16 mouse cellular contexts compared by ENCODE assay signal in genomic region chr9:31851710-31852109, GRCm38 (mm10).
DNase-seq lines count a peak whose midpoint lies in the region; TF ChIP-seq lines count a peak whose summit lies in the region.
"Had no signal": no experiment of that assay in that cellular context is flagged by ENCODE, and none has a peak within 500 bp of the region (broad histone marks: within the 10 kb centered on the region; RNA-seq: fewer than 3 reads in every experiment).

No protein-coding gene starts in this region.

- peak; percentile 7 for DNase-seq in adrenal gland, postnatal 10 days
- no peak for DNase-seq in adrenal gland, adult 18-20 months (ENCODE audit: low spot score in 2 of 2)
- DNase-seq in urinary bladder, postnatal 14 days (ENCODE audit: low spot score): peak; percentile 86
- DNase-seq in urinary bladder, adult 2 months (ENCODE audit: low spot score): no peak
- DNase-seq in yolk sac, embryonic 10.5 days (ENCODE audit: low spot score): peak; percentile 47
- DNase-seq in left cerebral cortex, adult 11 months (ENCODE audit: low spot score): no peak
- no peak for DNase-seq in cerebellum, adult 11-12 months
- DNase-seq: cerebellum, adult 9-10 months; gastrocnemius, postnatal 25 days; lung, adult 2 months; lung, postnatal 4 days; right cerebral cortex, postnatal 4 days had no signal

- H3K27me3 ChIP-seq in small intestine, adult 2 months (ENCODE audit: control insufficient read depth, insufficient read depth, low read length): no peaks in the 10 kb centered on the region
- H3K27me3 ChIP-seq: forebrain, embryonic 12.5 days; limb, embryonic 15.5 days had no signal

- H3K4me1 ChIP-seq in small intestine, adult 2 months (ENCODE audit: control insufficient read depth, insufficient read depth, insufficient read length, low read length): peaks cover 24% of the 10 kb centered on the region
- H3K4me1 ChIP-seq: forebrain, embryonic 12.5 days; hindbrain, embryonic 10.5 days; limb, embryonic 15.5 days had no signal

- TF ChIP-seq POLR2A in small intestine, adult 2 months (IDR thresholded peaks at IDR 0.05; ENCODE audit: low read depth, low read length): no peak

- peak overlapping the region; percentile 86 for H3K27ac ChIP-seq in small intestine, adult 2 months (ENCODE audit: insufficient read depth, low read depth, low read length)
- H3K27ac ChIP-seq: forebrain, embryonic 12.5 days; hindbrain, embryonic 10.5 days; limb, embryonic 15.5 days had no signal

- peaks cover 7% of the 10 kb centered on the region for H3K36me3 ChIP-seq in small intestine, adult 2 months (ENCODE audit: control insufficient read depth, insufficient read depth, low read length)
- H3K36me3 ChIP-seq: forebrain, embryonic 12.5 days; hindbrain, embryonic 10.5 days; limb, embryonic 15.5 days had no signal

- no peak overlapping the region for H3K4me3 ChIP-seq in small intestine, adult 2 months (ENCODE audit: low read depth, low read length)
- H3K4me3 ChIP-seq: forebrain, embryonic 12.5 days; hindbrain, embryonic 10.5 days; limb, embryonic 15.5 days had no signal

- no peak for TF ChIP-seq CTCF in small intestine, adult 2 months (IDR thresholded peaks at IDR 0.05; ENCODE audit: extremely low read depth, insufficient read length, insufficient replicate concordance, low read depth, low read length)

- WGBS in small intestine, adult 2 months: 21% methylated on average over 8 of the region's 8 CpGs

Comparison
In these comparisons a context has a peak if more than half of its experiments do, and no peak if none do; other contexts are left out.
1. DNase-seq: peak in adrenal gland, postnatal 10 days (single experiment), urinary bladder, postnatal 14 days (single experiment) and yolk sac, embryonic 10.5 days (single experiment); none in adrenal gland, adult 18-20 months (0 of 2), urinary bladder, adult 2 months (single experiment), left cerebral cortex, adult 11 months (single experiment) and cerebellum, adult 11-12 months (single experiment).